Mouse (Mus musculus): ENCODE results near the gene Inpp4a.

The Inpp4a gene

GRCm38 (mm10) chr1:37409647-37410046 is 110.0 kb downstream of the Inpp4a start:
- DNase-seq (ENCODE audit: low read depth, low spot score), result no peak

GRCm38 (mm10) chr1:37415394-37415793 is 115.7 kb downstream of the Inpp4a start:
- no peak for DNase-seq (ENCODE audit: low read depth, low spot score)

GRCm38 (mm10) chr1:37419420-37419819 is 119.8 kb downstream of the Inpp4a start:
- peak; percentile 53 for DNase-seq (ENCODE audit: low read depth, low spot score)

GRCm38 (mm10) chr1:37427144-37427875 is 127.6 kb downstream of the Inpp4a start:
- DNase-seq (ENCODE audit: low read depth, low spot score), result no peak

GRCm38 (mm10) chr1:37428911-37429310 is 129.2 kb downstream of the Inpp4a start:
- no peak for DNase-seq (ENCODE audit: low read depth, low spot score)

- DNase-seq (ENCODE audit: low read depth, low spot score), result peak; percentile 80
Observed at GRCm38 (mm10) chr1:37429366-37430296, 130.0 kb downstream of the Inpp4a start, which contains the start of the genes Coa5 and Unc50. TSS of gene Coa5 (minus strand) at chr1:37430103. TSS of gene Unc50 (plus strand) at chr1:37430139.

GRCm38 (mm10) chr1:37430297-37430840 is 130.7 kb downstream of the Inpp4a start:
- DNase-seq (ENCODE audit: low read depth, low spot score), result peak; percentile 56

GRCm38 (mm10) chr1:37436419-37436818 is 136.8 kb downstream of the Inpp4a start:
- no peak for DNase-seq (ENCODE audit: low read depth, low spot score)

GRCm38 (mm10) chr1:37442848-37443835 is 143.5 kb downstream of the Inpp4a start:
- DNase-seq (ENCODE audit: low read depth, low spot score), result no peak

GRCm38 (mm10) chr1:37448361-37449095 is 148.9 kb downstream of the Inpp4a start:
- peak; percentile 41 for DNase-seq (ENCODE audit: low read depth, low spot score)

- DNase-seq (ENCODE audit: low read depth, low spot score), result no peak
Observed at GRCm38 (mm10) chr1:37451270-37451669, 151.6 kb downstream of the Inpp4a start.

GRCm38 (mm10) chr1:37457546-37457945 is 157.9 kb downstream of the Inpp4a start:
- no peak for DNase-seq (ENCODE audit: low read depth, low spot score)
